Mouse (Mus musculus) ES-E14 (cell line): Measurements from ENCODE around the gene Cnep1r1. TPM values are rescaled to one million over a fixed set of nuclear protein-coding genes. Genes with fewer than 3 reads are reported as not detected.

ENCODE experiments used
- DNase-seq: peaks from one replicate; pipeline ENCODE4 v3.0.0-alpha.2; 2013; ENCODE audit warnings: low read depth, low spot score
- H3K27ac ChIP-seq: 2 replicates; pipeline ENCODE4 v1.5.1; 2012; ENCODE audit warnings: low read depth, mild to moderate bottlenecking, low read length, moderate library complexity, mixed read lengths; ENCODE audit not compliant: poor library complexity, insufficient read depth, severe bottlenecking
- H3K36me3 ChIP-seq: 2 replicates; pipeline ENCODE4 v1.6.1; 2012; ENCODE audit warnings: mild to moderate bottlenecking, low read length, moderate library complexity, mixed read lengths; ENCODE audit not compliant: control insufficient read depth, poor library complexity, insufficient read depth, severe bottlenecking
- H3K4me1 ChIP-seq, 2 experiments: fragments of 150-350 bp in 1 of 2; sonication (generic) in 1 of 2; 2 replicates each; pipeline ENCODE4 v1.6.1; 2012; ENCODE audit warnings: low read length in 2 of 2, mild to moderate bottlenecking in 1 of 2, mixed read lengths in 1 of 2; ENCODE audit not compliant: control insufficient read depth in 2 of 2, insufficient read depth in 2 of 2, poor library complexity in 1 of 2
- H3K4me3 ChIP-seq, 2 experiments: fragments of 150-350 bp in 1 of 2; sonication (generic) in 1 of 2; 2 replicates each; pipeline ENCODE4 v1.5.1; 2012; ENCODE audit warnings: low read length in 2 of 2, low read depth in 1 of 2, mild to moderate bottlenecking in 1 of 2, mixed read lengths in 1 of 2; ENCODE audit not compliant: insufficient read depth in 1 of 2, poor library complexity in 1 of 2, severe bottlenecking in 1 of 2
- H3K9ac ChIP-seq: 2 replicates; pipeline ENCODE4 v1.6.1; 2012; ENCODE audit warnings: low read depth, mild to moderate bottlenecking, low read length, mixed read lengths; ENCODE audit not compliant: poor library complexity, insufficient read depth, severe bottlenecking
- H3K9me3 ChIP-seq: fragments of 150-350 bp; sonication (generic); 2 replicates; pipeline ENCODE4 v1.6.1; 2012; ENCODE audit warnings: low read depth, mild to moderate bottlenecking, low read length; ENCODE audit not compliant: control insufficient read depth, insufficient read depth
- CHD2 ChIP-seq: IDR thresholded peaks from 2 replicates; pipeline ENCODE4 v1.6.1; 2014; ENCODE audit warnings: mild to moderate bottlenecking, low read depth, low read length, inconsistent platforms
- HCFC1 ChIP-seq: IDR thresholded peaks from 2 replicates; pipeline ENCODE4 v1.6.1; 2012; ENCODE audit warnings: low read length, inconsistent platforms, borderline replicate concordance; ENCODE audit not compliant: insufficient read depth
- MAFK ChIP-seq: IDR thresholded peaks from 2 replicates; pipeline ENCODE4 v1.6.1; 2014; ENCODE audit warnings: mild to moderate bottlenecking, low read depth, low read length, inconsistent platforms; ENCODE audit not compliant: insufficient read depth
- ZC3H11A ChIP-seq: IDR thresholded peaks from 2 replicates; pipeline ENCODE4 v1.6.1; 2012; ENCODE audit warnings: low read depth, mild to moderate bottlenecking, inconsistent platforms, low read length, borderline replicate concordance
- ZNF384 ChIP-seq: IDR thresholded peaks from 2 replicates; pipeline ENCODE4 v1.6.1; 2012; ENCODE audit warnings: low read depth, low read length, inconsistent platforms
- in situ Hi-C, 2 experiments: fragments of 600-800 bp; cut with MboI; formaldehyde crosslinking; loops; one replicate each; pipeline ENCODE4 v1.15.1; 2025; ENCODE audit warnings: low sequenced_read_pairs in 2 of 2, inconsistent platforms in 1 of 2; ENCODE audit not compliant: unreplicated experiment in 2 of 2
- total RNA-seq: library from RNA; depleted of rRNA; stranded (reverse); fragments of 300-350 nt; gene quantifications from 2 replicates; pipeline ENCODE4 v1.2.3, GENCODE M21; 2012

Cnep1r1 gene
- total RNA-seq, 1 experiment = 23.7 TPM

GRCm38 (mm10) chr8:88129397-88129796, 10.8 kb downstream of the Cnep1r1 start:
- no peak for TF ChIP-seq HCFC1
- no peak for TF ChIP-seq MAFK
- TF ChIP-seq ZC3H11A = no peak
- TF ChIP-seq ZNF384 = no peak
- TF ChIP-seq CHD2 = no peak
- Histone ChIP-seq H3K36me3 (peaks cover 19% of the 10 kb centered on the region), H3K9ac (no peak overlapping the region), H3K9me3 (no peaks in the 10 kb centered on the region), H3K4me3 (no peak overlapping the region), H3K27ac (no peak overlapping the region), H3K4me1 (no peaks in the 10 kb centered on the region)
- no peak for DNase-seq
- in situ Hi-C loops = no loop called here

GRCm38 (mm10) chr8:88130754-88131317, 12.3 kb downstream of the Cnep1r1 start:
- Histone ChIP-seq H3K9ac (no peak overlapping the region), H3K27ac (no peak overlapping the region), H3K4me3 (no peak overlapping the region), H3K9me3 (no peaks in the 10 kb centered on the region), H3K4me1 (no peaks in the 10 kb centered on the region), H3K36me3 (peaks cover 19% of the 10 kb centered on the region)
- in situ Hi-C loops = no loop called here
- no peak for TF ChIP-seq MAFK
- TF ChIP-seq CHD2 = no peak
- TF ChIP-seq HCFC1 = no peak
- no peak for TF ChIP-seq ZC3H11A
- no peak for TF ChIP-seq ZNF384
- DNase-seq = no peak

- Histone ChIP-seq H3K27ac (peak within 1 kb of the TSS; percentile 45; the same call in 1 of the 2 replicates), H3K9me3 (no peaks in the 10 kb centered on the region), H3K4me1 (peaks cover 3 to 4% of the 10 kb centered on the region in 2 experiments; a peak in 3 of 4 replicates), H3K4me3 (peak within 1 kb of the TSS; percentile 84 to 87), H3K9ac (peak within 1 kb of the TSS; percentile 90), H3K36me3 (peaks cover 8% of the 10 kb centered on the region)
- DNase-seq = peak; percentile 90
- in situ Hi-C loops = no loop called here
- TF ChIP-seq HCFC1 (peak; percentile 54; the same call in 1 of the 2 replicates), ZC3H11A (no peak)
Observed at GRCm38 (mm10) chr8:88137748-88138484, 19.3 kb downstream of the Cnep1r1 start, which contains the start of gene Heatr3. Gene Heatr3 (plus strand): TSS chr8:88137855.

GRCm38 (mm10) chr8:88139256-88139655, 20.7 kb downstream of the Cnep1r1 start:
- in situ Hi-C loops = no loop called here
- no peak for DNase-seq
- no peaks in the 10 kb centered on the region for H3K9me3 ChIP-seq
- TF ChIP-seq HCFC1 = no peak
- TF ChIP-seq ZNF384 = no peak
- no peak for TF ChIP-seq ZC3H11A
- no peak for TF ChIP-seq CHD2
- TF ChIP-seq MAFK = no peak
- H3K9ac ChIP-seq = no peak overlapping the region
- peaks cover 6% of the 10 kb centered on the region for H3K36me3 ChIP-seq
- no peak overlapping the region for H3K4me3 ChIP-seq
- H3K4me1 ChIP-seq = peaks cover 3 to 4% of the 10 kb centered on the region in 2 experiments; a peak in 3 of 4 replicates
- no peak overlapping the region for H3K27ac ChIP-seq
